In genomic region chr5:140948009-140948408, GRCm38 (mm10) we compare ENCODE assay signal across 8 mouse cellular contexts. TPM values are rescaled to one million over a fixed set of nuclear protein-coding genes. Genes with fewer than 3 reads are reported as not detected.
DNase-seq lines count a peak whose midpoint lies in the region; ATAC-seq lines count a peak whose summit lies in the region.
"Had no signal": no experiment of that assay in that cellular context is flagged by ENCODE, and none has a peak within 500 bp of the region (broad histone marks: within the 10 kb centered on the region; RNA-seq: fewer than 3 reads in every experiment).

No protein-coding gene starts in this region.

- H3K4me1 ChIP-seq in intestine, embryonic 16.5 days (ENCODE audit: control insufficient read depth, insufficient read depth, low read length) = no peaks in the 10 kb centered on the region
- H3K4me1 ChIP-seq in forebrain, embryonic 10.5 days = no peaks in the 10 kb centered on the region

- H3K9me3 ChIP-seq in intestine, embryonic 16.5 days (ENCODE audit: control insufficient read depth, low read length) = no peaks in the 10 kb centered on the region
- no peaks in the 10 kb centered on the region for H3K9me3 ChIP-seq in forebrain, embryonic 10.5 days

- ATAC-seq in intestine, embryonic 16.5 days = no peak

- H3K4me3 ChIP-seq in intestine, embryonic 16.5 days (ENCODE audit: low read length) = no peak overlapping the region
- H3K4me3 ChIP-seq in forebrain, embryonic 10.5 days = no peak overlapping the region
- H3K4me3 ChIP-seq: limb, embryonic 12.5 days had no signal

- H3K9ac ChIP-seq in intestine, embryonic 16.5 days (ENCODE audit: low read depth, low read length) = no peak overlapping the region
- H3K9ac ChIP-seq: limb, embryonic 12.5 days had no signal

- H3K27ac ChIP-seq in intestine, embryonic 16.5 days (ENCODE audit: low read length) = no peak overlapping the region
- H3K27ac ChIP-seq in forebrain, embryonic 10.5 days = no peak overlapping the region
- H3K27ac ChIP-seq: limb, embryonic 12.5 days had no signal

- peak; percentile 89 for DNase-seq in T-cell, adult 2 months (ENCODE audit: low spot score)
- peak; percentile 58 to 67 for DNase-seq in frontal cortex, postnatal 14 days (ENCODE audit: low spot score in 2 of 2)
- peak; percentile 52 to 63 for DNase-seq in layer of hippocampus, adult 8-10 months (ENCODE audit: low spot score in 2 of 2)
- peak; percentile 61 to 85 for DNase-seq in natural killer cell, adult 2 months (ENCODE audit: low spot score in 2 of 2)
- peak; percentile 91 for DNase-seq in thymus, postnatal 25 days
- no peak for DNase-seq in forebrain, embryonic 10.5 days (ENCODE audit: extremely low spot score, low spot score)

- H3K27me3 ChIP-seq in intestine, embryonic 16.5 days (replicated peaks; ENCODE audit: control insufficient read depth, insufficient read depth, low read length) = no peaks in the 10 kb centered on the region
- H3K27me3 ChIP-seq in forebrain, embryonic 10.5 days (ENCODE audit: poor library complexity, severe bottlenecking) = peaks cover 1% of the 10 kb centered on the region; the same call in 1 of the 2 replicates
- H3K27me3 ChIP-seq: limb, embryonic 12.5 days had no signal

- H3K36me3 ChIP-seq in intestine, embryonic 16.5 days (ENCODE audit: control insufficient read depth, insufficient read depth, low read length) = no peaks in the 10 kb centered on the region
- no peaks in the 10 kb centered on the region for H3K36me3 ChIP-seq in forebrain, embryonic 10.5 days (replicated peaks)
- H3K36me3 ChIP-seq: limb, embryonic 12.5 days had no signal

- WGBS in intestine, embryonic 16.5 days = 62% methylated on average over 10 of the region's 10 CpGs
- 84% methylated on average over 10 of the region's 10 CpGs for WGBS in forebrain, embryonic 10.5 days

- H3K4me2 ChIP-seq in intestine, embryonic 16.5 days (ENCODE audit: low read depth, low read length) = no peak overlapping the region
- H3K4me2 ChIP-seq: limb, embryonic 12.5 days had no signal

RNA-seq across cellular contexts. Expression of gene Card11, which starts 52.4 kb away (rescaled TPM):
- total RNA-seq in layer of hippocampus, adult 8-10 months (2022) = 1 to 10 TPM in 2 of 4 experiments, under 1 TPM in 2; 0.25 to 2.0 (median 0.85) TPM
- 0.53 and 0.84 TPM in 2 replicates for polyA plus RNA-seq in intestine, embryonic 16.5 days (2015; fragmentation: Nextera tagmentation; extraction: Ambion mirVana)
- not detected in 2 replicates for polyA plus RNA-seq in forebrain, embryonic 10.5 days (2016; fragmentation: Nextera tagmentation; extraction: Ambion mirVana)
